Mouse (Mus musculus) MEL (cell line): ENCODE data around the gene Syt7.

Source experiments
- CTCF ChIP-seq, 3 experiments: IDR thresholded peaks in 2 of 3; conservative IDR thresholded peaks in 1 of 3; 2 replicates each; pipeline ENCODE4 v1.5.1; 2011 to 2012; ENCODE audit warnings: low read length in 3 of 3, low read depth in 2 of 3, mild to moderate bottlenecking in 2 of 3, improper control_type of control experiment in 1 of 3, inconsistent platforms in 1 of 3, mixed read lengths in 1 of 3, moderate library complexity in 1 of 3; ENCODE audit not compliant: control insufficient read depth in 1 of 3, insufficient read depth in 1 of 3, poor library complexity in 1 of 3, severe bottlenecking in 1 of 3
- EP300 ChIP-seq, 2 experiments: IDR thresholded peaks; 2 replicates each; pipeline ENCODE4 v1.6.1; 2011; ENCODE audit warnings: improper control_type of control experiment in 2 of 2, low read length in 2 of 2, low read depth in 1 of 2, mild to moderate bottlenecking in 1 of 2
- GATA1 ChIP-seq: IDR thresholded peaks from 2 replicates; pipeline ENCODE4 v1.6.1; 2011; ENCODE audit warnings: low read depth, low read length, improper control_type of control experiment
- MXI1 ChIP-seq: IDR thresholded peaks from 2 replicates; pipeline ENCODE4 v1.6.1; 2011; ENCODE audit warnings: mild to moderate bottlenecking, low read depth, low read length, improper control_type of control experiment
- NRF1 ChIP-seq: IDR thresholded peaks from 2 replicates; pipeline ENCODE4 v1.6.1; 2014; ENCODE audit warnings: low read depth, mild to moderate bottlenecking, inconsistent platforms, low read length, improper control_type of control experiment, moderate library complexity; ENCODE audit not compliant: poor library complexity, insufficient read depth, severe bottlenecking
- SIN3A ChIP-seq: IDR thresholded peaks from 2 replicates; pipeline ENCODE4 v1.6.1; 2012; ENCODE audit warnings: low read length, improper control_type of control experiment, inconsistent platforms
- ZNF384 ChIP-seq: IDR thresholded peaks from 2 replicates; pipeline ENCODE4 v1.6.1; 2012; ENCODE audit warnings: low read depth, mild to moderate bottlenecking, inconsistent platforms, low read length, improper control_type of control experiment

- no peak for TF ChIP-seq NRF1
- no peak for TF ChIP-seq EP300 (IDR thresholded peaks at IDR 0.05; ENCODE audit: low read depth in 1 of 2, low read length in 2 of 2)
- TF ChIP-seq CTCF (IDR thresholded peaks at IDR 0.05 in 2 of 3, conservative IDR thresholded peaks at IDR 0.05 in 1 of 3; ENCODE audit: control insufficient read depth in 1 of 3, insufficient read depth in 1 of 3, low read depth in 2 of 3, low read length in 3 of 3, poor library complexity in 1 of 3, severe bottlenecking in 1 of 3): no peak
- TF ChIP-seq ZNF384: no peak
- TF ChIP-seq SIN3A: no peak
- no peak for TF ChIP-seq MXI1
- TF ChIP-seq GATA1: no peak
Observed at GRCm38 (mm10) chr19:10429371-10429770, 40.5 kb downstream of the Syt7 start.
